24 mouse cellular contexts compared by ENCODE assay signal in the genomic region with DNA sequence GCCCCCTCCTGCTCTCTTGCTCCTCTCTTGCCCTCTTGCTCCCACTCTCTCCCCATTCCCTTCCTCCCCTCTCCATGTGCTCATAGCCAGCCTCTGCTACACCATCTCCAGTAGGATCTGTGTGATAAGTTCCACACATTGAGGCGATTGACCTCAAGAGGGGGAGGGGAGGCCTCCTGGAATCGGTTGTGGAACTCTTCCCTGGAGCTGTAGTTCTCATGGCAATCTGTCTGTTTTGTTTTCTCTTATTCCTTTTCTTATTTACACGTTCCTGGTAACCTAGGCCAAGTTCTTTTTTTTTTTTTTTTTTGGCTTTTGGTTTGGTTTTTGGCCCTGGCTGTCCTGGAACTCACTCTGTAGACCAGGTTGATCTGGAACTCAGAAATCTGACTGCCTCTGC. TPM values are rescaled to one million over a fixed set of nuclear protein-coding genes. Genes with fewer than 3 reads are reported as not detected.
A peak's percentile ranks its signal among the peaks of the same experiment; 100 is the strongest.
DNase-seq lines count a peak whose midpoint lies in the region; ATAC-seq and TF ChIP-seq lines count a peak whose summit lies in the region.
"Had no signal": no experiment of that assay in that cellular context is flagged by ENCODE, and none has a peak within 500 bp of the region (broad histone marks: within the 10 kb centered on the region; RNA-seq: fewer than 3 reads in every experiment).

No protein-coding gene starts in this region.

- WGBS in kidney, postnatal 0 days = 38% methylated on average over 3 of the region's 3 CpGs
- WGBS in midbrain, embryonic 14.5 days = 59% methylated on average over 3 of the region's 3 CpGs

- no peak overlapping the region for H3K9ac ChIP-seq in kidney, postnatal 0 days (ENCODE audit: low read depth, low read length)
- H3K9ac ChIP-seq in midbrain, embryonic 14.5 days (replicated peaks; ENCODE audit: low read length) = no peak overlapping the region
- H3K9ac ChIP-seq: embryonic facial prominence, embryonic 12.5 days; embryonic facial prominence, embryonic 15.5 days; forebrain, postnatal 0 days; hindbrain, embryonic 12.5 days had no signal

- TF ChIP-seq POLR2A in testis, adult 2 months (IDR thresholded peaks at IDR 0.05; ENCODE audit: control insufficient read depth, low read depth, low read length) = no peak

- peak overlapping the region; percentile 44; the same call in 1 of the 2 replicates for H3K27ac ChIP-seq in kidney, postnatal 0 days
- no peak overlapping the region for H3K27ac ChIP-seq in testis, adult 2 months (ENCODE audit: control insufficient read depth, insufficient read depth, low read depth, low read length)
- no peak overlapping the region for H3K27ac ChIP-seq in midbrain, embryonic 14.5 days (replicated peaks; ENCODE audit: low read depth, low read length)
- H3K27ac ChIP-seq: embryonic facial prominence, embryonic 12.5 days; embryonic facial prominence, embryonic 15.5 days; gastrocnemius, adult 2 months; hindbrain, embryonic 12.5 days had no signal

- no peaks in the 10 kb centered on the region for H3K27me3 ChIP-seq in kidney, postnatal 0 days (ENCODE audit: insufficient read depth, low read length)
- no peaks in the 10 kb centered on the region for H3K27me3 ChIP-seq in testis, adult 2 months (ENCODE audit: control insufficient read depth, insufficient read depth, low read length)
- H3K27me3 ChIP-seq in midbrain, embryonic 14.5 days (ENCODE audit: control insufficient read depth, insufficient read depth, low read length) = no peaks in the 10 kb centered on the region
- H3K27me3 ChIP-seq: Patski had no signal

- peak; percentile 49 for DNase-seq in kidney, adult 9 months
- DNase-seq in kidney, adult 18-20 months = no peak
- no peak for DNase-seq in kidney, postnatal 0 days (ENCODE audit: low spot score)
- DNase-seq in kidney, adult 8-10 months = no peak
- no peak for DNase-seq in testis, postnatal 14 days (ENCODE audit: low spot score)
- no peak for DNase-seq in midbrain, embryonic 14.5 days
- DNase-seq: adrenal gland, adult 2 months; adrenal gland, postnatal 14 days; B cell, adult 2 months; cerebellum, adult 11 months; cerebellum, adult 2 months; cerebellum, adult 9-11 months; forebrain, postnatal 0 days; gastrocnemius, adult 2 months; gastrocnemius, postnatal 14 days; heart, adult 11 months had no signal

- H3K36me3 ChIP-seq in kidney, postnatal 0 days (ENCODE audit: insufficient read depth, low read length) = no peaks in the 10 kb centered on the region
- H3K36me3 ChIP-seq in testis, adult 2 months (ENCODE audit: control insufficient read depth, insufficient read depth, low read length) = no peaks in the 10 kb centered on the region
- no peaks in the 10 kb centered on the region for H3K36me3 ChIP-seq in midbrain, embryonic 14.5 days (ENCODE audit: control insufficient read depth, insufficient read depth, low read length)
- H3K36me3 ChIP-seq: embryonic facial prominence, embryonic 12.5 days; embryonic facial prominence, embryonic 15.5 days; G1E; hindbrain, embryonic 12.5 days had no signal

- no peak for TF ChIP-seq CTCF in kidney, postnatal 0 days (IDR thresholded peaks at IDR 0.05; ENCODE audit: low read depth)
- TF ChIP-seq CTCF in testis, adult 2 months (IDR thresholded peaks at IDR 0.05; ENCODE audit: control insufficient read depth, insufficient read depth, insufficient replicate concordance, low read depth, low read length) = no peak

- no peak overlapping the region for H3K4me2 ChIP-seq in kidney, postnatal 0 days (ENCODE audit: low read length)
- H3K4me2 ChIP-seq in midbrain, embryonic 14.5 days (ENCODE audit: low read length) = no peak overlapping the region
- H3K4me2 ChIP-seq: embryonic facial prominence, embryonic 12.5 days; embryonic facial prominence, embryonic 15.5 days; heart, embryonic 11.5 days had no signal

- H3K9me3 ChIP-seq in kidney, postnatal 0 days (replicated peaks; ENCODE audit: low read length) = no peaks in the 10 kb centered on the region
- no peaks in the 10 kb centered on the region for H3K9me3 ChIP-seq in midbrain, embryonic 14.5 days (ENCODE audit: control insufficient read depth, low read length)
- H3K9me3 ChIP-seq: embryonic facial prominence, embryonic 12.5 days; embryonic facial prominence, embryonic 15.5 days; G1E; hindbrain, embryonic 12.5 days had no signal

- ATAC-seq in kidney, postnatal 0 days (replicated peaks; ENCODE audit: low FRiP score, low read depth) = no peak
- no peak for ATAC-seq in midbrain, embryonic 14.5 days (ENCODE audit: low FRiP score, low TSS enrichment)
- ATAC-seq: forebrain, embryonic 14.5 days; forebrain, postnatal 0 days; Patski had no signal

- no peak overlapping the region for H3K4me3 ChIP-seq in kidney, postnatal 0 days (replicated peaks; ENCODE audit: low read depth, low read length)
- peak overlapping the region; percentile 71 for H3K4me3 ChIP-seq in testis, adult 2 months (ENCODE audit: control insufficient read depth, low read depth, low read length)
- H3K4me3 ChIP-seq in midbrain, embryonic 14.5 days (replicated peaks; ENCODE audit: low read depth, low read length) = no peak overlapping the region
- H3K4me3 ChIP-seq: embryonic facial prominence, embryonic 15.5 days; gastrocnemius, adult 2 months; hindbrain, embryonic 12.5 days had no signal

- peaks cover 17% of the 10 kb centered on the region; the same call in 1 of the 2 replicates for H3K4me1 ChIP-seq in kidney, postnatal 0 days (replicated peaks; ENCODE audit: insufficient read depth, low read length)
- H3K4me1 ChIP-seq in testis, adult 2 months (ENCODE audit: control insufficient read depth, insufficient read depth, low read length) = peaks cover 20% of the 10 kb centered on the region
- H3K4me1 ChIP-seq in midbrain, embryonic 14.5 days (ENCODE audit: control insufficient read depth, insufficient read depth, low read length) = peaks cover 28% of the 10 kb centered on the region

RNA-seq across cellular contexts. Expression of gene Pou6f1, which starts 1.9 kb away (rescaled TPM):
- polyA plus RNA-seq in kidney, postnatal 0 days (2015; fragmentation: Nextera tagmentation; extraction: Ambion mirVana) = 9.5 and 9.7 TPM in 2 replicates
- polyA plus RNA-seq in testis, adult 2 months (2012; rRNA removed) = 38.2 and 38.9 TPM in 2 replicates
- polyA plus RNA-seq in midbrain, embryonic 14.5 days (2014; fragmentation: Nextera tagmentation; extraction: Ambion mirVana) = 45.6 and 47.3 TPM in 2 replicates

RNA-seq across cellular contexts. Expression of gene Dazap2, which starts 13.5 kb away (rescaled TPM):
- polyA plus RNA-seq in kidney, postnatal 0 days (2015; fragmentation: Nextera tagmentation; extraction: Ambion mirVana) = 327 and 349 TPM in 2 replicates
- 242 and 282 TPM in 2 replicates for polyA plus RNA-seq in testis, adult 2 months (2012; rRNA removed)
- polyA plus RNA-seq in midbrain, embryonic 14.5 days (2014; fragmentation: Nextera tagmentation; extraction: Ambion mirVana) = 139 and 171 TPM in 2 replicates

RNA-seq across cellular contexts. Expression of gene Smagp, which starts 35.1 kb away (rescaled TPM):
- polyA plus RNA-seq in kidney, postnatal 0 days (2015; fragmentation: Nextera tagmentation; extraction: Ambion mirVana) = 83.7 and 92.0 TPM in 2 replicates
- polyA plus RNA-seq in testis, adult 2 months (2012; rRNA removed) = 3.6 and 4.9 TPM in 2 replicates
- polyA plus RNA-seq in midbrain, embryonic 14.5 days (2014; fragmentation: Nextera tagmentation; extraction: Ambion mirVana) = 0.78 and 3.6 TPM in 2 replicates

RNA-seq across cellular contexts. Expression of gene Tfcp2, which starts 49.9 kb away (rescaled TPM):
- polyA plus RNA-seq in kidney, postnatal 0 days (2015; fragmentation: Nextera tagmentation; extraction: Ambion mirVana) = 28.6 and 29.1 TPM in 2 replicates
- 10.4 and 11.3 TPM in 2 replicates for polyA plus RNA-seq in testis, adult 2 months (2012; rRNA removed)
- 30.1 and 35.8 TPM in 2 replicates for polyA plus RNA-seq in midbrain, embryonic 14.5 days (2014; fragmentation: Nextera tagmentation; extraction: Ambion mirVana)

Comparison
In these comparisons a context has a peak if more than half of its experiments do, and no peak if none do; other contexts are left out.
1. RNA of gene Smagp, which starts 35.1 kb away (polyA plus RNA-seq): 83.7 to 92.0 TPM in kidney, postnatal 0 days; 0.78 to 3.6 TPM in midbrain, embryonic 14.5 days and 3.6 to 4.9 TPM in testis, adult 2 months; every median in the first group is over 10 times any median in the second.